Mouse (Mus musculus): ENCODE measurements around the gene Nudt13.
"Not testable (repeated sequence)": the region's sequence is repeated elsewhere in the genome, so short reads cannot be mapped to it uniquely, and the experiment has no call there.

Gene Nudt13

GRCm38 (mm10) chr14:20294117-20294892 is at the start of gene Nudt13:
Gene Nudt13 (plus strand): TSS chr14:20294697.
- peak; percentile 97 for DNase-seq (ENCODE audit: low read depth, low spot score)

GRCm38 (mm10) chr14:20245318-20245717 is 49.2 kb upstream of the Nudt13 start:
- no peak for DNase-seq (ENCODE audit: low read depth, low spot score)

- DNase-seq (ENCODE audit: low read depth, low spot score) = no peak
Measured at GRCm38 (mm10) chr14:20245861-20246260, 48.6 kb upstream of the Nudt13 start.

GRCm38 (mm10) chr14:20246811-20247266 is 47.7 kb upstream of the Nudt13 start:
- no peak for DNase-seq (ENCODE audit: low read depth, low spot score)

GRCm38 (mm10) chr14:20248001-20248400 is 46.5 kb upstream of the Nudt13 start:
- DNase-seq (ENCODE audit: low read depth, low spot score) = no peak

GRCm38 (mm10) chr14:20250237-20251171 is 44.0 kb upstream of the Nudt13 start:
- DNase-seq (ENCODE audit: low read depth, low spot score) = peak; percentile 12

- peak; percentile 12 for DNase-seq (ENCODE audit: low read depth, low spot score)
Measured at GRCm38 (mm10) chr14:20258185-20259113, 36.0 kb upstream of the Nudt13 start.

GRCm38 (mm10) chr14:20262346-20262745 is 32.2 kb upstream of the Nudt13 start:
- no peak for DNase-seq (ENCODE audit: low read depth, low spot score)

GRCm38 (mm10) chr14:20268421-20268820 is 26.1 kb upstream of the Nudt13 start:
- no peak for DNase-seq (ENCODE audit: low read depth, low spot score)

- DNase-seq (ENCODE audit: low read depth, low spot score) = no peak
Measured at GRCm38 (mm10) chr14:20269082-20269809, 25.3 kb upstream of the Nudt13 start, which contains the start of gene Kcnk16. Gene Kcnk16 (minus strand): TSS chr14:20269199.

GRCm38 (mm10) chr14:20291391-20291790 is 3.1 kb upstream of the Nudt13 start:
- no peak for DNase-seq (ENCODE audit: low read depth, low spot score)

- DNase-seq (ENCODE audit: low read depth, low spot score) = no peak
Measured at GRCm38 (mm10) chr14:20294947-20295346, 450 bp downstream of the Nudt13 start.

- no peak for DNase-seq (ENCODE audit: low read depth, low spot score)
Measured at GRCm38 (mm10) chr14:20297616-20298015, 3.1 kb downstream of the Nudt13 start.

GRCm38 (mm10) chr14:20298131-20298530 is 3.6 kb downstream of the Nudt13 start:
- no peak for DNase-seq (ENCODE audit: low read depth, low spot score)

GRCm38 (mm10) chr14:20305085-20305484 is 10.6 kb downstream of the Nudt13 start:
- not testable (repeated sequence) for DNase-seq (ENCODE audit: low read depth, low spot score)

- DNase-seq (ENCODE audit: low read depth, low spot score) = no peak
Measured at GRCm38 (mm10) chr14:20315137-20315536, 20.6 kb downstream of the Nudt13 start.

GRCm38 (mm10) chr14:20319420-20319819 is 24.9 kb downstream of the Nudt13 start:
- no peak for DNase-seq (ENCODE audit: low read depth, low spot score)

- DNase-seq (ENCODE audit: low read depth, low spot score) = no peak
Measured at GRCm38 (mm10) chr14:20324196-20324595, 29.7 kb downstream of the Nudt13 start.

GRCm38 (mm10) chr14:20328474-20328873 is 34.0 kb downstream of the Nudt13 start:
- DNase-seq (ENCODE audit: low read depth, low spot score) = no peak

GRCm38 (mm10) chr14:20331316-20331715 is 36.8 kb downstream of the Nudt13 start:
- no peak for DNase-seq (ENCODE audit: low read depth, low spot score)
